Mouse (Mus musculus) lung, embryonic 16.5 days (tissue): Measurements from ENCODE around the gene Ulk4. TPM values are rescaled to one million over a fixed set of nuclear protein-coding genes. Genes with fewer than 3 reads are reported as not detected.
A peak's percentile ranks its signal among the peaks of the same experiment; 100 is the strongest.

ENCODE experiments used
- ATAC-seq: fragments of 200-750 bp; cut with Nextera tagmentation; 2 replicates; pipeline ENCODE4 v1.8.0; 2017; ENCODE audit warnings: low read depth, mild to moderate bottlenecking, moderate library complexity
- H3K27ac ChIP-seq: fragments of 300-500 bp; sonication (generic); 2 replicates; pipeline ENCODE4 v1.5.1; 2014; ENCODE audit warnings: mild to moderate bottlenecking, control low read depth, low read length
- H3K27me3 ChIP-seq: fragments of 300-500 bp; sonication (generic); 2 replicates; pipeline ENCODE4 v1.6.1; 2014; ENCODE audit warnings: low read depth, low read length, mixed read lengths; ENCODE audit not compliant: control insufficient read depth, insufficient read depth
- H3K36me3 ChIP-seq: fragments of 300-500 bp; sonication (generic); 2 replicates; pipeline ENCODE4 v1.6.1; 2014; ENCODE audit warnings: low read length; ENCODE audit not compliant: control insufficient read depth, insufficient read depth
- H3K4me1 ChIP-seq: fragments of 300-500 bp; sonication (generic); replicated peaks from 2 replicates; pipeline ENCODE4 v1.6.1; 2014; ENCODE audit warnings: low read length, mixed read lengths; ENCODE audit not compliant: control insufficient read depth, insufficient read depth
- H3K4me2 ChIP-seq: fragments of 300-500 bp; sonication (generic); 2 replicates; pipeline ENCODE4 v1.6.1; 2014; ENCODE audit warnings: low read depth, low read length, control low read depth
- H3K4me3 ChIP-seq: fragments of 300-500 bp; sonication (generic); 2 replicates; pipeline ENCODE4 v1.5.1; 2014; ENCODE audit warnings: mild to moderate bottlenecking, low read length, control low read depth
- H3K9ac ChIP-seq: fragments of 300-500 bp; sonication (generic); 2 replicates; pipeline ENCODE4 v1.6.1; 2014; ENCODE audit warnings: low read length, control low read depth
- H3K9me3 ChIP-seq: fragments of 300-500 bp; sonication (generic); 2 replicates; pipeline ENCODE4 v1.6.1; 2016; ENCODE audit warnings: low read length; ENCODE audit not compliant: control insufficient read depth
- WGBS: fragments of 180-500 bp; shearing (Covaris S2); extraction: QIAGEN DNeasy Blood & Tissue Kit; methylation state at CpG from one replicate; pipeline ENCODE4 v1.1.7; 2014; 5-methylcytosine and 5-hydroxymethylcytosine counted together
- polyA plus RNA-seq: library from polyadenylated mRNA; unstranded; fragments of >200 nt; fragmentation: Nextera tagmentation; extraction: Ambion mirVana; gene quantifications from 2 replicates; pipeline ENCODE4 v1.2.1, GENCODE M21; 2015

Gene Ulk4
- polyA plus RNA-seq, 1 experiment from 2014 or later: 155 TPM

DNA sequence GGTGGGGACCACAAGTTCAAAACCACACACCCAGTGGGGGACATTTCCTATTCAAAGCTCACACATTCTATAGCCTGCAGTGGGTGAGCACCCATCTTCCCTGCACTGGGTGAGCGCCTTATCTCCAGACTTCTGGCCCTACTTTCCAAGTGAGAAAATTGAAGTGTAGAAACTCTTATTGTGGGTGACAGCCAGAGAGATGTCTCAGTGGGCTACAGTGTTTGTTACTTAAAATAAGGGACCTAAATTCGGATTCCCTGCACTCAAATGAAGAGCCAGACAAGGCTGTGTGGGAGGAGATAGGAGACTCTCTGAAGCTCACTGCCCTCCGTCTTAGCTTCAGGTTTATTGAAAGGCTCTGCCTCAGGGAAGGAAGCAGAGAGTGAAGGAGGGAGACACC is 202.3 kb downstream of the Ulk4 start:
- ATAC-seq: no peak
- Histone ChIP-seq H3K9me3 (no peaks in the 10 kb centered on the region), H3K27me3 (no peaks in the 10 kb centered on the region), H3K4me2 (no peak overlapping the region), H3K4me1 (peaks cover 9% of the 10 kb centered on the region), H3K4me3 (no peak overlapping the region), H3K9ac (no peak overlapping the region), H3K36me3 (no peaks in the 10 kb centered on the region), H3K27ac (no peak overlapping the region)
- WGBS: 82% methylated on average over 3 of the region's 3 CpGs

GRCm38 (mm10) chr9:121072127-121072757 is 204.8 kb downstream of the Ulk4 start:
- Histone ChIP-seq H3K4me2 (no peak overlapping the region), H3K9me3 (no peaks in the 10 kb centered on the region), H3K36me3 (no peaks in the 10 kb centered on the region), H3K27me3 (no peaks in the 10 kb centered on the region), H3K4me3 (no peak overlapping the region), H3K9ac (no peak overlapping the region), H3K4me1 (no peaks in the 10 kb centered on the region; the same call in 1 of the 2 replicates), H3K27ac (no peak overlapping the region)
- WGBS: 63% methylated on average over 8 of the region's 8 CpGs
- ATAC-seq: no peak

- Histone ChIP-seq H3K27ac (no peak overlapping the region), H3K9me3 (no peaks in the 10 kb centered on the region), H3K4me3 (no peak overlapping the region), H3K4me1 (no peaks in the 10 kb centered on the region; the same call in 1 of the 2 replicates), H3K4me2 (no peak overlapping the region), H3K27me3 (no peaks in the 10 kb centered on the region), H3K9ac (no peak overlapping the region), H3K36me3 (no peaks in the 10 kb centered on the region)
- WGBS: 67% methylated on average over 10 of the region's 10 CpGs
- ATAC-seq: no peak
Measured at GRCm38 (mm10) chr9:121071461-121072126, 205.4 kb downstream of the Ulk4 start.

DNA sequence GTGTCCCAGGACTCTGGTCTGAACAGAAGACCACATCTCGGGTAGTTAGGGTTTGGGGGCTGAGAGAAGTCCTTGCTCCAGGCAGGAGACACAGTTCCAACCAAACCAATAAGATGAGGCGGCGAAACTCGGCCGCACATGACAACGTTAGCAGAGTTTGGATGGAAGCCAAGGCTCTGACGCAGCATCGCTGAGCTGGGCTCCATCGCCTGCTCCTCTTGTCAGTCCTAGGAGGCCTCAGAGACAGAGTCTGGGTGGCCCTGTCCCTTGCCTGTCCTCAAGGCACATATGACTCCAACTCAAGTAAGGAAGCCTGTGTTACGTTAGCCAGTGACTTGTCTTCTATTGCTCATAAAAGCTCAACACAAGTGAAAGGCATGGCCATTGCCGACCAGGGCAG is 205.9 kb downstream of the Ulk4 start:
- H3K27me3 ChIP-seq: no peaks in the 10 kb centered on the region
- no peak overlapping the region for H3K9ac ChIP-seq
- H3K4me3 ChIP-seq: no peak overlapping the region
- H3K4me2 ChIP-seq: no peak overlapping the region
- no peaks in the 10 kb centered on the region for H3K9me3 ChIP-seq
- WGBS: 60% methylated on average over 11 of the region's 11 CpGs
- H3K4me1 ChIP-seq: no peaks in the 10 kb centered on the region; the same call in 1 of the 2 replicates
- peak; percentile 77 for ATAC-seq
- no peaks in the 10 kb centered on the region for H3K36me3 ChIP-seq
- H3K27ac ChIP-seq: no peak overlapping the region

- H3K4me2 ChIP-seq: no peak overlapping the region
- H3K27ac ChIP-seq: no peak overlapping the region
- no peak for ATAC-seq
- H3K9me3 ChIP-seq: no peaks in the 10 kb centered on the region
- WGBS: 82% methylated on average over 5 of the region's 5 CpGs
- no peaks in the 10 kb centered on the region for H3K27me3 ChIP-seq
- no peaks in the 10 kb centered on the region; the same call in 1 of the 2 replicates for H3K4me1 ChIP-seq
- no peaks in the 10 kb centered on the region for H3K36me3 ChIP-seq
- no peak overlapping the region for H3K4me3 ChIP-seq
- no peak overlapping the region for H3K9ac ChIP-seq
Measured at GRCm38 (mm10) chr9:121068115-121068514, 208.9 kb downstream of the Ulk4 start.

- no peak overlapping the region for H3K9ac ChIP-seq
- no peaks in the 10 kb centered on the region; the same call in 1 of the 2 replicates for H3K4me1 ChIP-seq
- no peak overlapping the region for H3K4me2 ChIP-seq
- no peaks in the 10 kb centered on the region for H3K27me3 ChIP-seq
- WGBS: 78% methylated on average over 10 of the region's 10 CpGs
- H3K27ac ChIP-seq: no peak overlapping the region
- no peak for ATAC-seq
- no peak overlapping the region for H3K4me3 ChIP-seq
- H3K36me3 ChIP-seq: no peaks in the 10 kb centered on the region
- H3K9me3 ChIP-seq: no peaks in the 10 kb centered on the region
Measured at GRCm38 (mm10) chr9:121067043-121067442, 210.0 kb downstream of the Ulk4 start.

- Histone ChIP-seq H3K36me3 (no peaks in the 10 kb centered on the region), H3K9ac (no peak overlapping the region), H3K4me3 (no peak overlapping the region), H3K27ac (no peak overlapping the region), H3K27me3 (no peaks in the 10 kb centered on the region), H3K9me3 (no peaks in the 10 kb centered on the region), H3K4me2 (no peak overlapping the region), H3K4me1 (no peaks in the 10 kb centered on the region; the same call in 1 of the 2 replicates)
- ATAC-seq: no peak
- WGBS: 74% methylated on average over 10 of the region's 10 CpGs
Measured at GRCm38 (mm10) chr9:121065383-121065978, 211.5 kb downstream of the Ulk4 start.

DNA sequence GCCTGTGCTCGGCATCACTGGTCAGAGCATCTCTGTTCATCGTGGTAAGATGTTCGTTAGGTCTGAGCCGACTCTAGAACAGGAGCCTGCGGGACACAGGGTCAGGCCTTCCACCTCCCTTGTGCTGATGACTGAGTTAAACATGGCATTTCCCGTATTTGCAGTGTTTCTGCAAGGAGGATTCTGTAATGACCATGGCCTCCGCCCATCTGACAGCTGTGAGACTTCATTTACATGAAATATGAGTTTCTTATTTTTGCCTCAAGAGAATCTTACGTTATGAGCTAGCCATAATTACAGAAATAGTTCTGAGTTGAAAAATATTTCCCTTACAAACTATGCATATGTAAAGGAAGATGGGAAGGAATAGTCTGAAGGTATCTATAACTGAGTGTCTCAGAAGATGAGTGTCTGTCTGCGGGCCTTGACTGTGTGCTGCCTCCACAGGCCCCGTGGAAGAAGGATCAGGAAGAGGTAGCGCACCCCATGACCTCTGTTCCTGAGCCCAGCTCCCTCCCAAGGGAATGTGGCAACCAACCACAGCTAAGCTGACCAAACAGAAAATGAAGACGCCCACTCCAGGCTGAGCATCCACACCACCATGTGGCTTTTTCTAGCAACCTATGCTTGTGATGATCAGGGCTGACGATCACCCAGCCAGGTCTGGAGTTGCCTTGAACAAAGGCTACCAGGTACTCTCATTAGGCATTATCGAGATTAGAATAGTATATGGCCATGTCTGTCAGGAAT is 212.2 kb downstream of the Ulk4 start:
- Histone ChIP-seq H3K4me1 (no peaks in the 10 kb centered on the region; the same call in 1 of the 2 replicates), H3K4me2 (no peak overlapping the region), H3K36me3 (no peaks in the 10 kb centered on the region), H3K4me3 (no peak overlapping the region), H3K9ac (no peak overlapping the region), H3K27me3 (no peaks in the 10 kb centered on the region), H3K27ac (no peak overlapping the region), H3K9me3 (no peaks in the 10 kb centered on the region)
- no peak for ATAC-seq
- 72% methylated on average over 14 of the region's 14 CpGs for WGBS

DNA sequence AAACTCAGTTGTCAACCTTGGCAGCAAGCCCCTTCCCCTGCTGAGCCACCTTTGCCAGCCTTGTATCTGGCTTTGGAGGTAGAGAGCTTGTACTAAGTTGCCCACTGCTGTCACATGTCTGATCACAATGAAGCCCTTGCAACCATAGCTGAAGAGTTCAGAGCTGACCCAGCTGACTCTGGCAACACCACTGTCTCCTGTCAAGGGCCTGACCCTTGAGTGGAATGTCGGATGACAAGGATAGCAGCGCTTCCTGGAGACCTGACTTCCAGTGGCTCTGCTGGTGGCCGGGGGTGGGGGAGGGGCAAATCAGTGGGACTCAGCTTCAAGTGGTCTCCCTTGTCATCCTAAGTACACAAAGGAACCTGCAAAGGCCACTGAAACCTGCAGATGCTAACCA is 214.3 kb downstream of the Ulk4 start:
- H3K9ac ChIP-seq: no peak overlapping the region
- no peak overlapping the region for H3K4me3 ChIP-seq
- no peak for ATAC-seq
- no peaks in the 10 kb centered on the region; the same call in 1 of the 2 replicates for H3K4me1 ChIP-seq
- 20% methylated on average over 3 of the region's 3 CpGs for WGBS
- no peak overlapping the region for H3K4me2 ChIP-seq
- no peak overlapping the region for H3K27ac ChIP-seq
- no peaks in the 10 kb centered on the region for H3K36me3 ChIP-seq
- no peaks in the 10 kb centered on the region for H3K9me3 ChIP-seq
- H3K27me3 ChIP-seq: no peaks in the 10 kb centered on the region
